Mouse (Mus musculus) gastrocnemius, postnatal 4 days (tissue): ENCODE results near the gene Sec61a2. TPM values are rescaled to one million over a fixed set of nuclear protein-coding genes. Genes with fewer than 3 reads are reported as not detected.

ENCODE experiments used
- DNase-seq, 2 experiments: peaks; one replicate each; pipeline ENCODE4 v3.0.0; 2021 to 2022; ENCODE audit warnings: low spot score in 2 of 2, mixed read lengths in 2 of 2
- long read RNA-seq, 2 experiments: library from polyadenylated mRNA; stranded (forward); transcript quantifications; one replicate each; pipeline ENCODE4 v2.0.0; 2021
- total RNA-seq, 2 experiments: library from RNA; stranded (reverse); gene quantifications; 2 replicates each; pipeline ENCODE4 v1.2.3; 2021

Sec61a2 gene
- 10 to 100 TPM; 43.7 to 48.9 TPM for total RNA-seq
- long read RNA-seq, experiment 1, transcript Sec61a2-202 (12 exons, 2,448 nt), result major isoform, 41 of 57 reads
- long read RNA-seq, experiment 1, partial matches to known transcripts, result 8 of 57 reads
- long read RNA-seq, experiment 1, other reads (novel, unspliced or antisense), result 6 of 57 reads
- long read RNA-seq, experiment 2, transcript Sec61a2-202 (12 exons, 2,448 nt), result major isoform, 37 of 49 reads
- long read RNA-seq, experiment 2, partial matches to known transcripts, result 4 of 49 reads
- long read RNA-seq, experiment 2, other reads (novel, unspliced or antisense), result 6 of 49 reads

DNA sequence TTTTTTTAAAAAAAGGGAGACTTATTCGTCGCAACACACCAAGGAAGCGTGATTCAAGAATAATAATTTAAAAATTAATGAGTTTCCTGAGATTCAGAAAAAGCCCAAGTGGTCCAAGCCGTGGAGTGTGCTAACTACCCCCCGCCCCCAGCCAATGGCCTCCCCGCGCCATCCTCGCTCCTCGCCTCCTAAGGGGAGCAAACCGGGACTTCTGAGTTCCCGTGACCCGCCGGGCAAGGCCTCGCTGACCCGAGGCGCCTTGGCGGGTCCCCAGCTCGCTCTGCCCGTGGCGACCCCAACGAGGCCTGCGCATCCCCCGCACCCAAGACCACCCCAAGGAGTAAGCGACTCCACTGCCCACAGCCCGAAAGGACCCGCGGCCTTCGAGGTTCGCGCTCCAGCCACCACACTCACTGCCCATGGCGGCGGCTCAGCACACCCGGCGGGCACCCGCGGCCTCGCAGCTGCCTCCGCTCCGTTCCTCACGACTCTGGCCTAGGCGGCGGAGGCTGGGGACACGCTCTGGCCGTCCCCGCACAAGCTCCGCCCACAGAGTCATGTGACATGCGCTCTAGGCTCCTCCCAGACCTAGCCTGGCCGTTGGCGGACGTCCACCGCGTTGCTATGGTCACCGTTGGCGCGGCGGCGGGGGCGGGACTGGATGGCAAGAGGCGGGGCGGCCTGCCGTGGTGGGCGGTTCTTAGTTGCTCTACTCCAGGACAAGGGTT is at the start of gene Sec61a2:
Sec61a2 (minus strand) TSS at position 590 of the 728 bp plus-strand sequence.
- DNase-seq, result peak; percentile 100

DNA sequence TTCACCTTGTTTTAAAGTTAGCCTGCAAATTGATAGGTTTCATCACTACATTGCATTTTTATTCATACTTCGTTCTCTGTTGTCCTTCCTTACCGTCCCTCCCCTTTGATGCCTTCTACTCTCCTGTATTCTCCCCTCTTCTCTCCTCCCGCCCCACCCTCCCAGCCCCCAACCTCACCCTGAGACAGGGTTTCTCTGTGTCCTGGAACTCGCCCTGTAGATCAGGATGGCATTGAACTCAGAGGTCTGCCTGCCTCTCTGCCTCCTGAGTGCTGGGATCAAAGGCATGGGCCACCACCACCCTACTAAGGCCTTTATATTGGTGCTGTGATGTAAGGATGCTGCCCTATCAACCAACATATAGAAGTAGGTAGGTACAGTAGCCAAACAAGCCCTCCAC is 47.8 kb upstream of the Sec61a2 start:
- no peak for DNase-seq

DNA sequence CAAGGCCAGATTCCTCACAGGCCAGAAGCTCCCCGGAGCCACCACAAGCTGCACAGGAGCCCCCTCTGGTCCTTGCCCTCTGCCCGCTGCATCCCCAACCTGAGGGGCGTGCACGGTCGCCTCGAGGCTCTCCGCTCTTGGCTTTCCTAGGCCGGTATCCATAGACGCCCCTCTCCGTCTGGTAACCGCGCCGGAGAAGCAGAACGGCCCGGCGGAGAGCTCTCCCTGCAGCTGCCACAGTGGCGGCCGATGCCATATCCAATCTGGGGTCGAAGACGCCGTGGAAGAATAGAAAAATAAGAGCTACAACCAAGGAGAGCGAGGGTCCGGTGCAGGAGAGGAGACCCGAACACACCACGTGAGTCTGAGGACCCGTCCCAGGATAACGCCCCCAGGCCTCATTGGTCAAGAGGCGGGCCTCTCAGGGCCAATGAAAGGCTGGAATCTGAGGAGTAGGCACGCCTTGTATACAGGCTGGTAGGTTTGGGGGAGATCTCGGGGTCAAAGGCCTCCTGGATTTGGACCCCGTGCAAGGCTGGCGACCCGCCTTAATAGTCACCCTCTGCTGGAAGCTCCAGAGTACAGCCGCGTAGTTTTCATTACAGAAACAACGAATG is 47.3 kb upstream of the Sec61a2 start, which contains the start of gene Dhtkd1:
Dhtkd1 (minus strand) TSS at position 377 of the 617 bp plus-strand sequence.
- peak; percentile 19 to 50 for DNase-seq

DNA sequence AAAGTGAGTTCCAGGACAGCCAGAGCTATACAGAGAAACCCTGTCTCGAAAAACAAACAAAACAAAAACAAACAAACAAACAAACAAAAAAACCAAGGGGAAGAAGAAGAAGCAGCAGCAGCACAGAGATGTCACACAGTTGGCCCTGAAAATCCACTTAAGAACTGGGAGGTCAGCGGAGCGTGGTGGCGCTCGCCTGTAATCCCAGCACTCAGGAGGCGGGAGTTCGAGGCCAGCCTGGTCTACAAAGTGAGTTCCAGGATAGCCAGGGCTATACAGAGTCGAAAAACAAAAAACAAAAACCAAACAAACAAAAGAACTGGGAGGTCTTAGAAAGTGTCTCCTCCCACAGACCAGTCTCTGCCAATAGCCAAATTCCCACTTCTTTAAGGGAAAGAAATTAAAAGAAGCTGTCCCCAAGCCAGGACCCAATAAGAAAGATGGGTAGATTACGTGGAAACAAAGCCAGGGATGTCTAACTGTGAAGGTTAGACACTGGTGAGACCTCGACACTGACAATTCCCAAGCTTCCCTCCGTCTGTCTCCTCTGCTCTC is 46.7 kb upstream of the Sec61a2 start:
- no peak for DNase-seq

DNA sequence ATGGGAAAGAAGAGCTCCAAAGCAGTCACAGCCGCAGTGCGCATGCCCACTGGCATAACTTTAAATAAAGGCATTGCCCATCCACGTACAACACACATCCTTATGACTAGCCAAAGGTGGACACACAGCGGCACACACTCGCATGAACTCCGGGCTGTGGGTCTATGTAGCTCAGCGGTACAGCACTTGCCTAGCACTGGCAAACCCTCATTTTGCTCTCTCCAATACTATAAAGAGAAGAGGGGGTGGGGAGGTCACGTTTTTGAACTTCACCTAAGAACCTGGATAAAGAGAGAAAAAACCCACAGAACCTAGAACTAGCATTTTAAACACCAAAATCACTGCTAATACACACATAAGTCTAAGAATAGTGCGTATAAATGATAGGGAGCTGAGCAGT is 45.7 kb upstream of the Sec61a2 start:
- DNase-seq, result no peak

DNA sequence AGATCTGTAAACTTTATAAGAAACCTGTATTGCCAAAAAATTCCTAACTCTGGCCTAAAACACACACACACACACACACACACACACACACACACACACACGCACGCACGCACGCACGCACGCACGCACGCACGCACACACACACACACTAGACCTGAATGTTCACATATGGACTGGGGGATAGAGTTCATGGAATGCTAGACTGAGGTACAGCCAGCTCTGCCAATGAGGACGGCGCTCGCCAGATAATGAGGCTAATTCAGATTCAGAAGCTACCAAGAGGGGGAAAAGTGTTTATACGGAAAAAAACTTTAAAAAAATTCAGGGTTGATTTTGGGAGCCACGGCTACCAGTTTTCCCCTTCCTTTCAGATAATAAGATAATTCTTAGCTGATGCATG is 44.7 kb upstream of the Sec61a2 start:
- DNase-seq, result no peak

DNA sequence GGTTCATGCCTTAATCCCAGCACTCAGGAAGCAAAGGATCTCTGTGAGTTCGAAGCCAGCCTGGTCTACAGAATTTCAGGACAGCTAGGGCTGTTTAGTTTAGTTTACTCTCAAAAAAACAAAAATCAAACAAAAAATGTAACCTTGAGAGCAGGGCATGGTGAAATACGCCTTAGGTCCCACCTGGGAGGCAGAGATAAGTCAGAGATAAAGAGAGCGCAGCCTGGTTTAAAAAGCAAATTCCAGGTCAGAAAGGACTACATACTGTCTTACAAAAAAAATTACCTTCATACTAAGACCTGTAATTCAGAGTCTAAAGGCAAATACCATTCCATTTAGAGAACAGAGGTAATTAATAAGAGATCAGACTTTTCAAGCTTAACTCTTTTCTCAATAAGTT is 44.1 kb upstream of the Sec61a2 start:
- DNase-seq, result no peak

DNA sequence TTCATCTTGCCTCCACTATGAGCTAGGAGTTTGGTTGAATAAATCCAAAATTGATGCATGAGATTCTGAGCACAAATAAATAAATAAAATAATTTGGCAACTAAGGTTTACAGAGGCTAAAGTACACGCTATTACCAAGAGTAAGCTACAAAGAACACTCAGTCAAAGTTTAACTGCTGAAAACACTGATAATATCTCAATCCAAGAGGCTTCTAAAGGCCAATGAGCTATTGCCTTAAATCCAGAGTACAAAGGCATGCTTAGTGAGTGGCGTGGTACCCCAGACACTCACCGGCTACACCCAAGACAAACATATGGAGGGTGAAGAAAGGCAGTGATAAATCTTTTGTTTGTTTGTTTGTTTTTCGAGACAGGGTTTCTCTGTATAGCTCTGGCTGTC is 41.3 kb upstream of the Sec61a2 start:
- no peak for DNase-seq

DNA sequence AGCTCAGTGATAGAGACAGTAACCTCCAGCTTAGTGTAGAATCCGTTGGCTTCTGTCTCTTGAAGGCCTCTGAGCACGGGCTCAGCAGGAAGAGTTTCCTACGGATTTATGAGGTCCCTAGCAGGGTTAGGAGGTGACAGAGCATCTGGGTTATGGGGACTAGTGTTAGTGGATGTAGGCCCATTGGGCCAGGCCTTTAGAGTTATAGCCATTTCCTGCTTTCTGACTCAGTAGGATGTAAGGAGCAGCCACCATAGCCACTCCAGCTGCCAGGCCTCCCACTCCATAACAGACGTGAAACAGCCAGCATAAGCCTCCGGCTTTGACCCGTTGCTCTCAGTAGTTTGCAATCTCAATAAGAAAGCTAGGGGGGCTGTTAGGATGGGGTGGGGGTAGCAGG is 40.8 kb upstream of the Sec61a2 start:
- DNase-seq, result no peak

DNA sequence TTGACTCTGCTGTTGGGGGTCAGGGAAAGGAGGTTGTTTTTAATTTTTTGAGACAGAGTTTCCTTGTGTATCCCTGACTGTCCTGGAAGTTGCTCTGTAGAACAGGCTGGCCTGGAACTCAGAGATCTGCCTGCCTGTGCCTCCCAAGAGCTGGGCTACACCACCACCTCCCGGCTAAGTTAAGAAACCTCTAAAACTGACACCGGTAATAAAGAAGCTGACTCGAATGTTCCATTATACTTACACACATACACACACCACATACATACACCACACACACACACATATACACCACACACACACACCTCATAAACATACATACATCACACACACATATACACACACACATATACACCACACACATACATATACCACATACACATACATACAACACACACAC is 39.7 kb upstream of the Sec61a2 start:
- no peak for DNase-seq

DNA sequence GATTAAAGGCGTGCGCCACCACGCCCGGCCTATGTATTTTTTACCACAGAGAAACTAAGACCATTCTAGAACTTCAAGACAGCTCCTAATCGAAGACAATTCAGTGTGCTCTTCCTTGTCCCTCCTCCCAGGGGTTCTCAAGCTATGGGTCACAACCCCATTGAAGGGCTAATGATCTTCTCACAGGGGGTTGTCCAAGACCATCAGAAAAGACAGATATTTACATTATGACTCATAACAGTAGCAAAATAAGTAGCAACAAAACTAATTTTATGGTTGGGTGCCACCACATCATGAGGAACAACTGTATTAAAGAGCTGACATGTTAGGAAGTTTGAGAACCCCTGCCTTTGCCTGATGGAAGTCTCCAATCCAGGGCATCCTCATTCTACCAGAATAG is 36.7 kb upstream of the Sec61a2 start:
- DNase-seq, result no peak

DNA sequence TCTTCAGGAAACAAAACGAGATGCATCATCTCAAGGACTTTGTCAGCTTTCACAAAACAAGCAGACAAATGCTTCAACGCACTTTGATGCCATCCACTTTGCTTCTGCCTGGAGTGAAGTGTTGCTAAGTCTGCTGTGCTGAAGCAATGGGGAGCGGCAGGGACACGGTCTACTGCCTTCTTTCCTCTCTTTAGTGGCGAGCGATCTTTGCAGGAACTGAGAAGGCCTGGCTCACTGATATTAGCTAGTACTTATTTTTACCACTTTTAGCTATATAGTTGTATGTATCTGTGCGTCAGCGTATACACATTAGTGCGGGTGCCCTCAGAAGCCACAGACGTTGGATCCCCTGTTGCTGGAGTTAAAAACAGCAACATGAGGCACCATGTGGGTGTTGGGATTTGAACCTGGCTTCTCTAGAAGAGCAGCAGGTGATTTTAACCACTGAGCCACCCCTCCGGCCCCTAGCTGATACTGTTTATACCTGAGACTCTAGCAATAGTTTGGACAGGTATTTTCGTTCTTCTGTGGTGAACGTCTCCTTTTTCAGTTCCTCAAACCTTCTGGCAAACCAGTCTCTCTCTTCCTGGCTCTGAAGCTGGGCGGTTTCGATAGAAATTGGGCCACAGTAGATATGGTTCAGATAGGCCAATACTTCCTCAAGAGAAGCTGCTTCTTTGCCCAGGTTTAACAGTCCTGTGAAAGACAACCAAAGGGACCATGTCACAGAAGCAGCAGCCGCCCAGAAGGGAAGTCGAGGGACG is 35.2 kb upstream of the Sec61a2 start:
- no peak for DNase-seq

DNA sequence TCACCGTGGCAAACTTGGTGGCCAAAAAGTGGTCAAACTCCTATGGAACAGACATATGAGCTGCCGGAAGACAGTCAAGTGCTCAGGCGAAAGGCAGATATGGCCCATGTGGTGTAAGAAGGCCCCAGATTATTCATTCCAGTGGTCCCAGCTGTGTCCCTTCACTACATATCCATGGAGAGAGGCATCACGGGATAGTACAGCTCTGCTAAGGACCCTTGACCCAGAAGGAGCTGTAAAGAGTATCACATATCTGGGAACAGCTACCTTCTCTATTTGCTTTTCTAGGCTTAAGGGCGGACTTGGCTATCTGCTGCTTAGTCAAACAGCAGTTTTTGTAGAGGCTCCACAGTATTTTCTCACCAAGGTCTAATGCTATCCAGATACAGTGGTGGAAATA is 34.6 kb upstream of the Sec61a2 start:
- no peak for DNase-seq

DNA sequence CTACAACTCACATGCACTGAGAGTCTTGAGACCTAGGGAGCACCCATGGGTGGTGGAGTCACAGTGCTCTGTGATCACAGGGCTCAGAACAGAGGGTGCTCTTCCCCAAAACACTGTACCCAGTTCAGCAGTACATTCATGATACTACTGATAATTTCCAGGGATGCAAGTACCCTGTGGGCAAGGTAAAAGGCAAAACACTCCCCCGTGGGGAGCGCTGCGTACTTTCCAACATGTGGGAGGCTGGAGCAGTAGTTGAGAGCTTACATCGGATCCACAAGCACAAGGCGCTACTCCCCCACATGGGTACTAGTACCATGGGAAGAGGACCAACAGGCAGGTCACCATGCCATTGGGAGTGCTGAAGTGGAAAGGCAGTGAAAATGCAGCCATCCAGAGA is 32.2 kb upstream of the Sec61a2 start:
- DNase-seq, result no peak

DNA sequence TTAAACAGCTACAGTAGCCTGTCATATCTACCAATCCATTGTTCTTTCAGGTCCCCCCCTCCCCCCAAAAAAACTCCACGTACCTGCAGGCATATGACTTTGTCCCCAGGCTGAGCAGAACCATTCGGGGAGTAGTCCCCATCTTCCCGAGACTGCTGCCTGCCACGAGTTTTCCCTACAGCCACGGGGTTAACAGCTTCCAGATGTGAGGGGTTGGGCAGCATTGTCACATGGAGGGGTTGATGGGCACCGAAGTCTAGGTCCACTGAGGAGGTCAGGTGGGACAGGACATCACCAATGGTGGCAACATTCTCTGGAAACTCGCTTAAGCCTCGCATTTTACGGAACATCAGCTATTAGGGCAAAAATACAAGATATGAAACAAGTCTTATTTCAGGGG is 28.6 kb upstream of the Sec61a2 start:
- DNase-seq, result no peak

DNA sequence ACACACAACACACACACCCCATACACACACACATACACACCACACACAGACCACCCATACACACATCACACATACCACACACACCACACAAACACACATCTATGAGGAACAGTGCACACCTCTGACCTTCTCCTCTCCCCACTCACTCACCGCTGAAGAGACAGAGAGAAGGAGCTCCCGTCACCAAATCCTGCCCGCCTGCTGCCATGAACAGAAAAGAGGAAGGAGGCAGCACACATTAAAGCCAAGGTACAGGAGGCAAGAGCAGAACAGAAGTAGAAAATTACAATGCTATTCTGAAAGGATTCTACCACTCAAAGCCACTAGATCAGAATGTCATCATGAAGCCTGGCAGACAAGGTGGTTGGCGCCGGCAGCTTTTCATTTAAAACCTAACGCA is 27.6 kb upstream of the Sec61a2 start:
- no peak for DNase-seq

DNA sequence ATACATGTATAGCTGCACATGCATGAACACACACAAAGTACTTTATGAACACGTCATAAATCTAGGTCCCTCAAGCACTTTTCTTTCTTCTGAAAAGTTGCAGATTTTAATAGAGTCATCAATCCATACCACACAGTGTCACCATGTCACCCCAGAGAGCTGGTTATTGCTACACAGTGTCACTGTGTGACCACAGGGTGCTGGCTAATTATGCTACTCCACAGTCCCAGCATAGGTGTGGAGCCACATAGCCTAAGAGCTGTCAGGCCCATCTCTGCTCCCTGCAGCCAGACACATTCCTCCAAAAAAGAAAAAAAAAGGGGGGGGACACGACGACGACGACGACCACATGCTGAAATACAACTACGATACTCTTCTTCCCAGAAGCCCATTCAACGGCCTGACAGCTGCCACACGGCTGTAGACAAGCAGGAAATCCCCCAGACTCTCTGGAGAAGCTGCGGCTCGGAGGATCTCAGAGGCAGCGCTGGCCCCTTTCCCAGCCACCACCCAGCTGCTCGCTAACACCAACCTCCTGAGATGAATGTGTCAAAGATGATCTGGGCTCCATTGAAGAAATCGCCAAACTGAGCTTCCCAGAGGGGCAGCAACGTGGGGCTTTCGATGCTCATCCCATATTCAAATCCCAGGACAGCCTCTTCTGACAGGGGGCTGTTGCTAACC is 16.2 kb upstream of the Sec61a2 start:
- DNase-seq, result no peak

DNA sequence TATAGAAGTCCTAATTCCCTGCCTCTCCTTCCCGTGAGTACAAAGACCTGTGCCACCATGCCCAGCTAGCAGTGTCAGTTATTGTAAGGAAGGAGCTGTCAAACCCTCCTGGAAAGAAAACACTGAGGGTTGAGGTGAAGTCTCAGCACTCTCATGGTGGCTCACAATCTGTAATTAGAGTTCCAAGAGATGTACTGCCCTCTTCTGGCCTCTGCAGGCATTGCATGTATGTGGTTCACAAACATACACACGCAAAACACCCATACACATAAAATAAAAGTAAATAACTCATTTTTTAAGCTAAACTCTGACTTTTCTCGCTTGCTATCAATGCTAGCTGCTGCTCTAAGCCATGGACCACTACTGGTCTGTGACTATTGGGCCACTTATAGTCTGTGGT is 11.4 kb upstream of the Sec61a2 start:
- peak in 1 of 2 experiments; percentile 19 for DNase-seq

DNA sequence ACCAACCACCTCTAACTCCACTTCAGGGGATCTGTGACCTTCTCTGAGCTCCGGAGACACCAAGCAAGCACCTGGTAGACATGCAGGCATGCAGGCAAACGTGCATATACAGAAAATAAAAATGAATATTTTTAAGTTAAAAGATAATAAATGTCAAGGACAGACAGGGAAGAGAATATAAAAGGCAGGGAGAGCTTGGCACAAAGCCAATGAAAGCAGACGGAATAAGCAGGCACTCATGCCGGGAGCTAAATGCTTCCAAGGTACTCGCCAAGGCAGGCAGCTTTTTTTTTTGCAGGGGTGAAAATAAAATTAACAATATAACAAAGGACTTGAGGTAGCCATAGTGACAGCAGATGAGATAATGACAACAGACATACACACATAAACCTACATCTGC is 10.9 kb upstream of the Sec61a2 start:
- DNase-seq, result no peak

DNA sequence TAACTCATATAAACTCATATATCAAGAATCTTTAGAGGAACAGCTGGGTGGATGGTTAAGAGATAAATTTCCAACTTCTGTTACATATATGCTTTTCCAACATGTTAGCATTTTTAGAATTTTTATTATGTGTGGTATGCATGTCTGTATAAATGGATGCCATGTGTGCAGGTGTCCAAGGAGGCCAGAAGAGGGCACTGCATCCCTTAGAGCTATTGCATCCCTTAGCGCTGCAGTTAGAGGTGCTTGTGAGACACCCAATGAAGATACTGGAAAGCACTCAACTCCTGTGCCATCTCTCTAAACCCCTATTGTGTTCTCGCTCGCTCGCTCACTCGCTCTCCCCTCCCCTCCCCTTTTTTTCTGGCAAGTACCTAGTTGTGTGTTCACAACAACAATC is 4.9 kb upstream of the Sec61a2 start:
- no peak for DNase-seq

DNA sequence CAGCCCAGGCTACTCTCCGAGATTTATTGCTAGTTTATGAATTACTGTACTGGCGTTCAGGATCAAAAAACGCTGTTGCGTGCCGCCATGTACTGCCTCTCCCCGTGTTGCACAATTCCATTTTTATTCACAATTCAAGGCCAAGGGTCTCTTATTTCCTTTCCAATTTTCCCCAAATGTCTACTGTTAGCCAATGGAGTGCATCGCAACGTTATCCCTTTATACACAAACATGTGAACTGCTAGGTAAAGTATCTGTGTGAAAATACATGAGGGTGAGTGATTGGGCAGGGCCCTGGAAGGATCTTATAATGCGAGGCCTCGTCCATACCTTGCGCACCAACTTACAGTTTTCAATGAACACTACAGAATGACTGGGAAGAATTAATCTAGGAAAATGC is 936 bp downstream of the Sec61a2 start:
- DNase-seq, result no peak
